ENCODE assay signal across 8 mouse cellular contexts in the genomic region with DNA sequence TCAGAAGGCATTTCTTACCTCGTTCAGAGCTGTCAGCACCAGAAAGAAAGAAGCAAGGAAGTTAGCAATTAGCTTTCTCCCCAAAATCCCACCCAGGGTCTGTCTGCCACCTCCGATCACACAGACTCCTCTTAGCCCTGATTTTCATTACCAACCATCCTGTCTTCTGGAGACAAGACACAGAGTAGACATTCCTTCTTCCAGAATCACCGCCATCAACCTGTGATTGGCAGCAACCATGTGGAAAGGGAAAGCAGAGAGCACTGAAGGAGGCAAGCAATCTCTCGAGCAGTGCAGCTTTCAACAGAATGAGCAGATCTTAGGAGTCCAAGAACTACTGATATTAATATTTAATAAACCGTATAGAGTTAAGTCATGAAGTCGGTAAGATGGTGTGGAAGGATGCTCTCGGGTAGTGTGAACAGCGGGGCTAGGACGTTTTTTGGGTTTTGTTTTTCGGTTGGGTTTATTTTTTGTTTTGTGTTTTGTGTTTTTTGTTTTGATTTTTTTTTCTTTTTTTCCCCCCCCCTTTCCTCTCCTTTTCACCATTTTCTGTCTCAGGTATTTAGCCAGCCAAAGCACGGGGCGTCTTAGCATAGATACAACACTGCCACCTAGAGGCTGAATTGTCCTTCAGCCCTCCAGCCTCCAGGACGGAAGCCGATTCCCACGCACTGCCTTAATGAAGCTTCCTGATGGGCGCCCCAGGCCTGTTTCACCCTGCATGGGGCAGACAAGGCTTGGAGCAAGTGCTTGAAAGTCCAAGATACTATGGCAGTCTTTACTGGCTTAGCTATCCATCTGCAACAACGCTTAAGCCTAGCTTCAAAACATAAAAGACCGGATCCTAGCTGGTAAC.
A peak's percentile ranks its signal among the peaks of the same experiment; 100 is the strongest.
DNase-seq lines count a peak whose midpoint lies in the region; ATAC-seq and TF ChIP-seq lines count a peak whose summit lies in the region.

No protein-coding gene starts in this region.

- no peak overlapping the region for H3K27ac ChIP-seq in ES-E14 (ENCODE audit: insufficient read depth, low read depth, low read length, poor library complexity, severe bottlenecking)
- no peak overlapping the region; the same call in 1 of the 2 replicates for H3K27ac ChIP-seq in forebrain, embryonic 11.5 days (ENCODE audit: low read depth, low read length)
- no peak overlapping the region for H3K27ac ChIP-seq in liver, postnatal 0 days (ENCODE audit: low read depth)

- H3K27me3 ChIP-seq in forebrain, embryonic 11.5 days (ENCODE audit: control insufficient read depth, insufficient read depth, low read length): peaks cover 5% of the 10 kb centered on the region
- 0 out of 2 replicates have a peak, but pooled peaks cover 2% of the 10 kb centered on the region for H3K27me3 ChIP-seq in liver, postnatal 0 days (ENCODE audit: insufficient read depth, low read length)

- H3K36me3 ChIP-seq in ES-E14 (ENCODE audit: control insufficient read depth, insufficient read depth, low read length, poor library complexity, severe bottlenecking): no peaks in the 10 kb centered on the region
- no peaks in the 10 kb centered on the region for H3K36me3 ChIP-seq in forebrain, embryonic 11.5 days (ENCODE audit: control insufficient read depth, insufficient read depth, low read length)
- H3K36me3 ChIP-seq in liver, postnatal 0 days (replicated peaks; ENCODE audit: insufficient read depth, low read length): no peaks in the 10 kb centered on the region

- no peak for TF ChIP-seq EP300 in liver, postnatal 0 days (IDR thresholded peaks at IDR 0.05; ENCODE audit: low read depth)

- no peak overlapping the region for H3K9ac ChIP-seq in ES-E14 (ENCODE audit: insufficient read depth, low read depth, low read length, poor library complexity, severe bottlenecking)
- H3K9ac ChIP-seq in forebrain, embryonic 11.5 days (ENCODE audit: low read length): no peak overlapping the region
- no peak overlapping the region for H3K9ac ChIP-seq in liver, postnatal 0 days (replicated peaks)

- intact Hi-C loops in heart, postnatal 14 days (cut with DNase I): loop anchor here (1.0 kb wide), 1 partner anchor 83 kb away; no protein-coding TSS in a partner anchor

- no peak overlapping the region; the same call in 1 of the 2 replicates for H3K4me2 ChIP-seq in forebrain, embryonic 11.5 days (ENCODE audit: low read depth, low read length, severe bottlenecking)
- H3K4me2 ChIP-seq in liver, postnatal 0 days (ENCODE audit: low read depth, low read length): no peak overlapping the region

- DNase-seq in ES-E14 (ENCODE audit: low read depth, low spot score): peak; percentile 56
- peak; percentile 25 for DNase-seq in c-Kit-positive CD71-negative TER-119-negative erythroid progenitor cells, embryonic 14.5 days (ENCODE audit: low read depth)
- peak; percentile 92 for DNase-seq in forebrain, embryonic 11.5 days (ENCODE audit: low spot score)
- DNase-seq in heart, postnatal 14 days: peak; percentile 34 to 74
- DNase-seq in kidney, postnatal 4 days: peak; percentile 74 to 79
- DNase-seq in liver, postnatal 0 days: peak; percentile 39
- peak; percentile 58 for DNase-seq in ovary, postnatal 14 days (ENCODE audit: low spot score)
- no peak for DNase-seq in T-cell, adult 2 months (ENCODE audit: low spot score)

- H3K4me1 ChIP-seq in ES-E14 (ENCODE audit: control insufficient read depth in 2 of 2, insufficient read depth in 2 of 2, low read length in 2 of 2, poor library complexity in 1 of 2): no peaks in the 10 kb centered on the region
- peaks cover 3% of the 10 kb centered on the region; the same call in 1 of the 2 replicates for H3K4me1 ChIP-seq in forebrain, embryonic 11.5 days (replicated peaks; ENCODE audit: control insufficient read depth, insufficient read depth, low read length)
- no peaks in the 10 kb centered on the region for H3K4me1 ChIP-seq in liver, postnatal 0 days (ENCODE audit: insufficient read depth)

- ATAC-seq in forebrain, embryonic 11.5 days (replicated peaks; ENCODE audit: low FRiP score): peak; percentile 95
- no peak for ATAC-seq in liver, postnatal 0 days

- H3K9me3 ChIP-seq in ES-E14 (ENCODE audit: control insufficient read depth, insufficient read depth, low read depth, low read length): no peaks in the 10 kb centered on the region
- H3K9me3 ChIP-seq in forebrain, embryonic 11.5 days (ENCODE audit: control insufficient read depth, low read length): no peaks in the 10 kb centered on the region
- H3K9me3 ChIP-seq in liver, postnatal 0 days (ENCODE audit: low read length): no peaks in the 10 kb centered on the region

- no peak overlapping the region for H3K4me3 ChIP-seq in ES-E14 (ENCODE audit: insufficient read depth in 1 of 2, low read depth in 1 of 2, low read length in 2 of 2, poor library complexity in 1 of 2, severe bottlenecking in 1 of 2)
- H3K4me3 ChIP-seq in forebrain, embryonic 11.5 days (ENCODE audit: low read depth, low read length): no peak overlapping the region
- no peak overlapping the region for H3K4me3 ChIP-seq in liver, postnatal 0 days (ENCODE audit: low read depth, low read length)

- in situ Hi-C loops in ES-E14 (cut with MboI; ENCODE audit: low sequenced_read_pairs in 2 of 2, unreplicated experiment in 2 of 2): no loop called here

- TF ChIP-seq CTCF in liver, postnatal 0 days (IDR thresholded peaks at IDR 0.05; ENCODE audit: low read depth): peak; percentile 73

- WGBS in forebrain, embryonic 11.5 days: 36% methylated on average over 18 of the region's 18 CpGs
- WGBS in liver, postnatal 0 days (ENCODE audit: insufficient replicate concordance): 35% methylated on average over 18 of the region's 18 CpGs

TF ChIP-seq in ES-E14, 5 proteins besides CTCF, POLR2A, EP300 and RAD21:
- TF ChIP-seq MAFK (IDR thresholded peaks at IDR 0.05; ENCODE audit: insufficient read depth, low read depth, low read length) (no peak), ZC3H11A (IDR thresholded peaks at IDR 0.05; ENCODE audit: borderline replicate concordance, low read depth, low read length) (peak; percentile 40; the same call in 1 of the 2 replicates), HCFC1 (IDR thresholded peaks at IDR 0.05; ENCODE audit: borderline replicate concordance, insufficient read depth, low read length) (no peak), CHD2 (IDR thresholded peaks at IDR 0.05; ENCODE audit: low read depth, low read length) (no peak)
